Mouse (Mus musculus) mouse embryonic stem cell (cell line): ENCODE measurements around the gene Ephb3.

Source experiments
- in situ Hi-C, 2 experiments: fragments of 300-500 bp; cut with MboI; formaldehyde crosslinking; loops; 1 replicate in 1 of 2; 3 replicates in 1 of 2; pipeline ENCODE4 v1.14.3; 2019 to 2020; ENCODE audit warnings: low sequenced_read_pairs in 2 of 2, low pct_unique_long_range_greater_than_20kb in 1 of 2, mixed read lengths in 1 of 2; ENCODE audit not compliant: unreplicated experiment in 1 of 2

Ephb3 gene

GRCm38 (mm10) chr16:21271773-21272247 lies 67.3 kb downstream of the Ephb3 start:
- in situ Hi-C loops = no loop called here

GRCm38 (mm10) chr16:21272748-21273147 lies 68.2 kb downstream of the Ephb3 start:
- in situ Hi-C loops = no loop called here
